Mouse (Mus musculus) cerebellum, adult 2 months (tissue): Measurements from ENCODE around the gene Srrm3.
A peak's percentile ranks its signal among the peaks of the same experiment; 100 is the strongest.

Experiments used
- CTCF ChIP-seq: fragments of 200-500 bp; IDR thresholded peaks from 2 replicates; pipeline ENCODE4 v1.5.1; 2011; ENCODE audit warnings: low read depth, mild to moderate bottlenecking, control low read depth, low read length, moderate library complexity, borderline replicate concordance; ENCODE audit not compliant: insufficient read depth
- POLR2A ChIP-seq: fragments of 200-500 bp; IDR thresholded peaks from 2 replicates; pipeline ENCODE4 v1.6.1; 2011; ENCODE audit warnings: low read length, control low read depth, borderline replicate concordance; ENCODE audit not compliant: insufficient read depth

DNA sequence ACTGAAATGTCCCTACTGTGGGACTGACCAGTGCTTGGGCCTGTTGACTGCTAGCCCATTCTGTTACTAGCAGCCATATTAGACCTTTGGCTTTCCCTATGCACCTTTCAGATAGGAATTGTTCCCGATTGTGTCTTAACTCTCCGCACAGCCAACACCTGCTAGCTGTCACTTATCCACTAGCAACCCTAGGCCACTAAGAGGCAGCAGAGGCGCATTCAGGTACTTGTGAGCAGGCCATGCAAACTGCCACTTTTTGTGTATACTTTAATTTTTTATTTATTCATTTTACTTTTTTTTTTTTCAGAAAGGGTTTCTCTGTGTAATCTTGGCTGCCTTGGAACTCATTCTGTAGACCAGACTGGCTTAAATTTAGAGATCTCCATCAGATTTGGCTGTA is 94.0 kb downstream of the Srrm3 start:
- TF ChIP-seq CTCF (peak; percentile 40), POLR2A (no peak)
